Mouse (Mus musculus) ovary, adult 18-20 months (tissue): Measurements from ENCODE around the gene Gm10959.

Source experiments
- DNase-seq: peaks from one replicate; pipeline ENCODE4 v3.0.0; 2022; ENCODE audit warnings: low spot score, mixed read lengths

Gene Gm10959

GRCm38 (mm10) chr3:122888371-122888819 is 30.8 kb downstream of the Gm10959 start:
- DNase-seq = no peak

- no peak for DNase-seq
Measured at GRCm38 (mm10) chr3:122887505-122888301, 31.5 kb downstream of the Gm10959 start.

- DNase-seq = no peak
Measured at GRCm38 (mm10) chr3:122878705-122879315, 40.4 kb downstream of the Gm10959 start.

GRCm38 (mm10) chr3:122877543-122877942 is 41.6 kb downstream of the Gm10959 start:
- DNase-seq = no peak

DNA sequence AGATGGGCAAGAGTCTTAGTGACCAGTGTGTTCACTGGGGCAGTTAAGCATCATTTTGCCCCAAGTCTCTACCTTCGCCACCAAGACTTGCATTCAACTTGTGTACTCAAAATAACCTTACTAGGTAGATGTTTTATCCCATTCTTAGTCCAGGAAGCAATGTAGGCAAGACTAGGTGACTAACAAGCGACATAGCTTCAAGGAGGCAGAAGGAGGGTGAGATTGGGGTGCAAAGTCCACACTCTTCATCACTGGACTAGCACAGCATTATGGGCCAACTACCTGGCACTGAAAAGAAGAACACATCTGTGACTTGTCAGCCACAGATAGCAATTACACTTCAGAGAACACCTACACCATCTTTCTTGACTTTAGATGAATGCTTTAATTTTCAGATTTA is 42.3 kb downstream of the Gm10959 start:
- DNase-seq = no peak

DNA sequence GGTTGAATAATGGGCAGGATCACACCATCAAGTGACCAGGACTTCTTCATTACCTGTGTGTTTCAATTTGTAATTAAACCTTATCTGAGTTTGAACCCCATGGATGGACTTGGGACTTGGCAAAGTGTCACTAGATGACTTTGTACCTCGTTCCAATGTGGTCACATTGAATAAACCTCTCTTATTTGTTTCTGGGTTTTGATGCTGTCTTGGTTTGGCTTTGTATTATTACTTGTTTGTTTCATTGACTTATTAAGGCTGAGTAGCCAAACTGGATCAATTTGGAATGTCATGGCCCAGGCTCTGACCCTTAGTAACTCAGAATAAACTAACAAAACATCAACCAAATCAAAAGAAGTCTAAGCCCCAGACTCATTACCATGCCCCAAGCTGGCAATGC is 47.6 kb downstream of the Gm10959 start:
- DNase-seq = no peak

GRCm38 (mm10) chr3:122868270-122868669 is 50.9 kb downstream of the Gm10959 start:
- DNase-seq = no peak

DNA sequence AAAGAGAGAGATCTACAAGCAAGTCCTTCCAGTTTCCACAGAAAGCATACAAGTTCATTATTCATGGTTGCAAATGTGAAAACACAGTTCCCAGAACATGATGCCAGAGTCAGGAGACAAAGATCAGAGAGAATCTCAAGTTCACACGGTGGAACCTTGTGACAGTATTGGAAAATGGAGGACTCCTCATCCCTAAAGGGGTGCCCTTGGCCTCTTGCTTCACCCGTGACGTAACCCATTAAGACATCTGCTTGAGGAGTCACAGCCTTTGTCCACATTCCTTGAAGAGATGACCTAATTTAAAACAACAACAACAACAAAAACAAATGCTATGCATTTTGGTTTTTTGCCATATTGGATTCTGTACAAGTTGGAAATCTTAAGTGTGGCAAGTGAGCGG is 54.1 kb downstream of the Gm10959 start:
- no peak for DNase-seq
